Mouse (Mus musculus): ENCODE data around the gene Zfp444. TPM values are rescaled to one million over a fixed set of nuclear protein-coding genes. Genes with fewer than 3 reads are reported as not detected.

Gene Zfp444
- polyA plus RNA-seq (2012; rRNA removed), result 69.2 and 77.8 TPM in 2 replicates

DNA sequence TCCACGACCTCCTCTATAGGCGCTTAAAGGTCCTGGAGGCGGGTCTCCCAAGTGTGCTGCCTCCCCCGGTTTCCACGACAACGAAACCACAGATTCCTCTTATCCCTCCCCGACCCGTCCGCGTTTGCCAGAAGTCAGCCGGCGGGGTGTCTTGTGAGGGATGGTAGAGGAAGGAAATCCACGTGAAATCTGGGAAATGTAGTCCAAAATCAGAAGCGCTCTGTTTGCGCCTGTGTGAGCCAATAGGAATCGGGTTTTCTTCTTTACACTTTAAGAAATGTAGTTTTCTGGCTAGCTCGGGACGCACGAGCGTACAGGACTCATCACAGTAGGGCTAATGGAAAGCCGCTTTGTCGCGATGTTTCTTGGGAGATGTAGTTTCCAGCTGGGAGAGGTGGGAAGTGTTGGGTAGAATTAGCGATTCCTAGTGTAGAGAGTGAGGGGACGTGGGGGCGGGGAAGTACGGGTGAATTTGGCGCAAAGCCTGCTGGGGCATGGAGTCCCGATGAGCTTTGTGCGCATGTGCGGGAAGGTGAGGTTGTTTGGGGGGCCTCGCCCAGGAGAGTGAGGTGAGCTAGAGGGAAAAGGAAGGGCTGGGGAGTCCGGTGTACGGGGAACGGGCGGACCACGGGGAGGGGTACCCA is at the start of gene Zfp444:
Zfp444 (plus strand) TSS at position 221 of the 644 bp plus-strand sequence.

DNA sequence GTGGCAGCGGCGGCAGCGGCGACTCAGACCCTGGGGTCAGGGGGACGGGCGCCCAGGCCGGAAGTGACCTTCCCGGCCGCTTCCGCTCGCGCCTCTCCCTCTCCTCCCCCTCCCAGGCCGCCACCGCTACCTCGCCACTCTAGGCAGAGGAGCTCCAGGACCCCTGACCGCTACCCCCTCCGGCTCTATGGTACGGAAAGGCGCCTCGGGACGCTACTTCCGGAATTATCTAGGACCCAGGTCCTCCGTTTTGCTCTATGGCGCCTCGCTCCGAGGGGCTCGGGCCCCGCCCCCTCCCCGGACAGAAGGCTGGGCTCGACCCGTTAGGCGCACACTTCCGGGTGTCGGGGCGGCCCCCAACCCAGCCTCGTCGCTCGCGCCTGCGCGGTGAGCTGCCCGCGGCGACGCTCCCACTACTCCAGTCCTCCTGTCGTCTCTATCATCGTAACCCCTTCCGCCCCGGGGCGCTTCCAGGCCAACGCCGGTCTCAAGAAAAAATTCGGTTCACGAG is 16.1 kb upstream of the Zfp444 start, which contains the start of gene Zfp787:
Zfp787 (minus strand) TSS at position 97 of the 511 bp plus-strand sequence.

DNA sequence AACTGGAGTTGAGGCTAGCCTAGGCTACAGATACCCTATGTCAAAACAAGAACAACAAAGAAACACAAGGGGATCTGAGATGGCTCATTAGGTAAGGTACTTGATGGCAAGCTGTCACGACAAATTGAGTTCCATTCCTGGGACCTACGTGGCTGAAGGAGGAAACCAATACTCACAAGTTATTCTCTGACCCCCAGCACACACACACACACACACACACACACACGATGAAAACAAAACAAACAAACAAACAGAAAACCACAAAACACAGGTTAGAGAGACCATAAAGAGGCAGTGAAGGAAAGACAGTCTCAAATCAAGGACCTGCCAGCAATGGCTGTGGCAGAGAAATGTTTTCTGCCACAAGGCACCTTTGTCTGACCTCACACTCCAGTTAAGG is 24.8 kb downstream of the Zfp444 start, which contains the start of gene Galp:
Galp (plus strand) TSS at position 301 of the 400 bp plus-strand sequence.

DNA sequence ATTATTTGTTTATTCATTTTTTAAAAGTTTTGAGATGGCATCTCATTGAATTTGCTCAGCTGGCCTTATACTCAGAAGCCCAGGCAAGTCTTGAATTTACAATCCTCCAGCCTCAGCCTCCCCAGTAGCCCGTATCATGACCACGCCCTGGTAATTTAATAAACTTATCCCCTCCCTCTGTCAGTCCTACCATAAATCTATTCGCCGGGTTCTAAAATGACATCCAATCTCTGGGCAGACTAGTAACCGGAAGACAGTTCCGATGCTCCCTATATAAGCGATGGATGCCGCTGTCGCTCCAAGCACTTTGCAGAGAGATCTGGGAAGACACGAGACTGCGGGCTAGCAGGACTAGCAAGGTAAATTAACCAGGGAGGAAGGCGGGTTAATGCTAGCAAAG is 50.0 kb downstream of the Zfp444 start, which contains the start of gene Zscan5b:
Zscan5b (plus strand) TSS at position 301 of the 400 bp plus-strand sequence.

Other genes starting within 250 kb of the Zfp444 start
- not detected in 2 replicates for gene Vmn1r65, start 161.2 kb upstream of the Zfp444 start, polyA plus RNA-seq (2012; rRNA removed)
- not detected in 2 replicates for gene Nlrp4c, start 127.1 kb upstream of the Zfp444 start, polyA plus RNA-seq (2012; rRNA removed)
- 42.9 and 43.0 TPM in 2 replicates for gene Zfp787, start 16.2 kb upstream of the Zfp444 start, polyA plus RNA-seq (2012; rRNA removed)
- gene Galp, start 24.9 kb downstream of the Zfp444 start, polyA plus RNA-seq (2012; rRNA removed), result not detected in 2 replicates
- gene Zscan5b, start 50.1 kb downstream of the Zfp444 start, polyA plus RNA-seq (2012; rRNA removed), result not detected in 2 replicates
- 0.20 TPM in 1 of 2 replicates, not detected in the other for gene Epp13, start 80.5 kb downstream of the Zfp444 start, polyA plus RNA-seq (2012; rRNA removed)
- gene Zfp667, start 114.4 kb downstream of the Zfp444 start, polyA plus RNA-seq (2012; rRNA removed), result 7.8 and 8.1 TPM in 2 replicates
- gene Zfp583, start 159.1 kb downstream of the Zfp444 start, polyA plus RNA-seq (2012; rRNA removed), result 9.2 and 10.7 TPM in 2 replicates
- 3.1 and 3.6 TPM in 2 replicates for gene Gm3854, start 171.5 kb downstream of the Zfp444 start, polyA plus RNA-seq (2012; rRNA removed)
- 3.2 and 3.7 TPM in 2 replicates for gene Zfp78, start 191.1 kb downstream of the Zfp444 start, polyA plus RNA-seq (2012; rRNA removed)
- 16.5 and 17.0 TPM in 2 replicates for gene Zfp28, start 211.1 kb downstream of the Zfp444 start, polyA plus RNA-seq (2012; rRNA removed)
- gene Smim17, start 226.5 kb downstream of the Zfp444 start, polyA plus RNA-seq (2012; rRNA removed), result 4.9 and 6.5 TPM in 2 replicates
- gene Gm20715, start 238.1 kb downstream of the Zfp444 start, polyA plus RNA-seq (2012; rRNA removed), result 0.20 and 0.25 TPM in 2 replicates

Measured in central nervous system, embryonic 14 days (tissue).